Mouse (Mus musculus): ENCODE results near the gene Lmntd2.
"Not testable (repeated sequence)": the region's sequence is repeated elsewhere in the genome, so short reads cannot be mapped to it uniquely, and the experiment has no call there.

The Lmntd2 gene
- long read RNA-seq, experiment 1, result 0 reads
- long read RNA-seq, experiment 2, result 0 reads

DNA sequence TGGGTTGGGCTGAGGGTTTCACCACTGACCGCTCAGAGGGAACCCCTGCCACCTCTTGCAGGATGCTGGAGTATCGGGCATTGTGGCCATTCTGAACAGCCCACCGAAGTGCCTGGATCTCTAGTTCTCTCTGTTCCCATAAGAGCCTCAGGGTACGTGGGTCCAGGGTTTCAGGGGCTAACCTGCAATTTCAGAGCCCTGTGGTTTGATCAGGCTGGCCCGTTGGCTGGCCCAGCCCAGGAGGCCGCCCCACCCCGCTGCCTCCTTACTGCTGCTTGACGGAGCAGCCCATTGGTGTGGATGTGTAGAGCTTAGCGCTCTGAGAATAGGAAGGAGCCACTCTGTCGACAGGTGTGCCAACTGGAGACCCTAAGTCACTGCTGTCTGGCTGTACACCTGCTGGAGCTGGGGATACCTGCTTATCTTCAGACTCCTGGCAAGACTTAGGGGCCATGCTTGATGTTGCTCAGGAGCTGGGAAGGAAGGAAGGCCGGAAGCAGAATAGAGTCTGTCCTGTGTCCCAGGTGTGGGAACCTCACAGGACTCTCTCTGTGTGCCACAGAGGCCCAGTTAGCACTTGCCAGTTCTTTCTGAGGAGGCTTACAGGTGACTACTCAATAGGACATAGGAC, at the start of gene Lmntd2:
Lmntd2 (minus strand) TSS at position 476 of the 631 bp plus-strand sequence.
- intact Hi-C loops (cut with DNase I), result no loop called here

GRCm38 (mm10) chr7:141263640-141264039, 49.8 kb upstream of the Lmntd2 start:
- intact Hi-C loops (cut with DNase I), result loop anchor here (10.0 kb wide), 1 partner anchor 101 kb away; no protein-coding TSS in a partner anchor

DNA sequence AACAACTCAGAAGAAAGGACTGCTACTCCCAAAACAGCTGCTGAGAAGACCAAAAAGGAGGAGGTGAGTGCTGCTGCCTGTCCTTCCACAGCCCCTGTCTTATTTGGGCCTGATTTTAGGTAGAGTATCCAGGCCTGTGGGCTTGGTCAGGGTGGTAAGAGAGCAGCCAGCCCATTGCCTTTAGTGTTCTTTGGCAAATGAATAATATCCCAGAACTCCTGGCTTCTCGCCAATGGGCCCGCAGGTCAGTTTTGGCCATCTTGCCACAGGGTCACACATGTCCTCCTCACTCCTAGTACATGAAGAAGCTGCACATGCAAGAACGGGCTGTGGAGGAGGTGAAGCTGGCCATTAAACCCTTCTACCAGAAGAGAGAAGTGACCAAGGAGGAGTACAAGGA, 47.6 kb upstream of the Lmntd2 start:
- intact Hi-C loops (cut with DNase I), result loop anchor here (10.0 kb wide), 1 partner anchor 103 kb away; no protein-coding TSS in a partner anchor

- intact Hi-C loops (cut with DNase I), result no loop called here
Measured at GRCm38 (mm10) chr7:141256159-141256558, 42.3 kb upstream of the Lmntd2 start.

- intact Hi-C loops (cut with DNase I), result not testable (repeated sequence)
Measured at GRCm38 (mm10) chr7:141250486-141250885, 36.6 kb upstream of the Lmntd2 start.

DNA sequence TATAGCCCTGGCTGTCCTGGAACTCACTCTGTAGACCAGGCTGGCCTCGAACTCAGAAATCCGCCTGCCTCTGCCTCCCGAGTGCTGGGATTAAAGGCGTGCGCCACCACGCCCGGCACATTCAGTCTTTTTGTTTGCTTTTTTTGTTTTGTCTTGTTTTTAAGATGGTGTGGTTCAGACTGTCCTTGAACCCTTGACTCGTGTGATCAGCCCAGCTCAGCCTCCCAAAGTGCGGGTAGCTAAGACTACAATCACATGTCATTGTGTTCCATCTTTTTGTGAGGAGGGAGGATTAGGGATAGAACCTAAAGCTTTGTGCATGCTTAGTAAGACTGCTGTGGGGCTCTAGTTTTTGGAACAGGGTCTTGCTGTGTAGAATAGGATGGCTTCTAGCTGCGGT, 17.7 kb upstream of the Lmntd2 start:
- intact Hi-C loops (cut with DNase I), result no loop called here

DNA sequence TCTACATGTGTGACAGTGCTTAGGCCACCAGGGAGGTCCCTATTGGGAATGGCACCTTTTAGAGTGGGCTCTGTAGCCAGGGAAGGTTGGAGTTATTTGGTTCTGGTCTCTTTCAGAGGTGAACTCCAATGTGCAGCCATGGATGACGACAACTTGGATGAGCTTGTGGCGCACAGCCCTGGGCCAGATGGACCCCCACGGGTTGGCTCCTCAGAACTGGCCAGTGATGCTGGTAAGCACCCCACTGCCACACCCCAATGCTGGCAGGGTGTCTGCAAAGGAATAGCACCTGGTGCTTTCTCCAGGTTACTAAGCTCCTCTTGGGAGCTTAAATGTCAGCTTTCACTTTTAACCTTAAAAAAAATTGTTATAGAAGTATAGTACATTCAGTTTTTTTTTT, 17.2 kb upstream of the Lmntd2 start:
- intact Hi-C loops (cut with DNase I), result no loop called here

- intact Hi-C loops (cut with DNase I), result no loop called here
Measured at GRCm38 (mm10) chr7:141230570-141230969, 16.7 kb upstream of the Lmntd2 start.

- intact Hi-C loops (cut with DNase I), result loop anchor here (5.0 kb wide), 1 partner anchor 133 kb away; no protein-coding TSS in a partner anchor
Measured at GRCm38 (mm10) chr7:141229702-141230101, 15.8 kb upstream of the Lmntd2 start.

- intact Hi-C loops (cut with DNase I), result loop anchor here (5.0 kb wide), 1 partner anchor 134 kb away; no protein-coding TSS in a partner anchor
Measured at GRCm38 (mm10) chr7:141228279-141229067, 14.6 kb upstream of the Lmntd2 start, which contains the start of gene Phrf1. Phrf1 (plus strand) TSS chr7:141228784.

GRCm38 (mm10) chr7:141227796-141228195, 13.9 kb upstream of the Lmntd2 start:
- intact Hi-C loops (cut with DNase I), result loop anchor here (5.0 kb wide), 1 partner anchor 135 kb away; no protein-coding TSS in a partner anchor

DNA sequence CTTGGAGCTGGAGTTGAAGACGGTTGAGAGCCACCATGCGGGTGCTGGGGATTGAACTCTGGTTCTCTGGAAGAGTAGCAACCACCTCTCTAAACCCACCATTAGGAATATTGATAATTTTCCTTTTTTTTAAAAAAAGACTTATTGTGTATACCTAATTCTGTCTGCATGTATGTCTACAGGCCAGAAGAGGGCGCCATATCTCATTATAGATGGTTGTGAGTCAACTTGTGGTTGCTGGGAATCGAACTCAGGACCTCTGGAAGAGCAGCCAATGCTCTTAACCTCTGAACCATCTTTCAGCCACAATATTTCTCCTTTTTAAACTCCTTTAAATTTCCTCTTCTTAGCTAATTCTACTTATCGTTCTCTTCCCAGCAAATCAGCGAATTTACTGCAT, 12.7 kb upstream of the Lmntd2 start:
- intact Hi-C loops (cut with DNase I), result loop anchor here (5.0 kb wide), 1 partner anchor 136 kb away; no protein-coding TSS in a partner anchor

DNA sequence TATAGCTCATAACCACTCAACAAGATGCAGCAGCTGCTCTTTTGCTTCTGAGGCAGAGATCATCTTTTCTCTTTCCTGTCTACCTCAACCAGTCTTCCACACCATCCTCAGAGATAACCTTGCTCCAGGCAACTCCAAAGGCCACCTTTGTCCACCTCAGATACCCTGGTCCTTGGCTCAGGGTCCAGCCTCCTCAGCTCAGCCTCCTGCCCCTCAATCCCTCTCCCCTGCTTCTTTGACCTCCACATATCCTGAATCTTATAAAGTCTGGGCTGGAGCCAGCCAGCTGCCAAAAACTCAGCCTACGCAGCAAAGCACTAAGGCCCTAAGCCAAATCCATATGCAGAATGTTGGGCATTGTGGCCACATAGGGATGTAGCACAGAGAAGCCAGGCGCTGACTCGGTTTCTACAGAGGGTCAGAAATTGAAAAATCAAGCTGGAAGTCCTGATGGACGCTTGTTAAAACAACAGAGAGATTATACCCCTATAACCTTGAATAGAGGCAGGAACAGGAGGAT, 8.9 kb upstream of the Lmntd2 start:
- intact Hi-C loops (cut with DNase I), result no loop called here

- intact Hi-C loops (cut with DNase I), result no loop called here
Measured at GRCm38 (mm10) chr7:141222126-141222467, 8.2 kb upstream of the Lmntd2 start.

GRCm38 (mm10) chr7:141221249-141222125, 7.6 kb upstream of the Lmntd2 start:
- intact Hi-C loops (cut with DNase I), result no loop called here

- intact Hi-C loops (cut with DNase I), result no loop called here
Measured at GRCm38 (mm10) chr7:141220377-141220776, 6.5 kb upstream of the Lmntd2 start.

DNA sequence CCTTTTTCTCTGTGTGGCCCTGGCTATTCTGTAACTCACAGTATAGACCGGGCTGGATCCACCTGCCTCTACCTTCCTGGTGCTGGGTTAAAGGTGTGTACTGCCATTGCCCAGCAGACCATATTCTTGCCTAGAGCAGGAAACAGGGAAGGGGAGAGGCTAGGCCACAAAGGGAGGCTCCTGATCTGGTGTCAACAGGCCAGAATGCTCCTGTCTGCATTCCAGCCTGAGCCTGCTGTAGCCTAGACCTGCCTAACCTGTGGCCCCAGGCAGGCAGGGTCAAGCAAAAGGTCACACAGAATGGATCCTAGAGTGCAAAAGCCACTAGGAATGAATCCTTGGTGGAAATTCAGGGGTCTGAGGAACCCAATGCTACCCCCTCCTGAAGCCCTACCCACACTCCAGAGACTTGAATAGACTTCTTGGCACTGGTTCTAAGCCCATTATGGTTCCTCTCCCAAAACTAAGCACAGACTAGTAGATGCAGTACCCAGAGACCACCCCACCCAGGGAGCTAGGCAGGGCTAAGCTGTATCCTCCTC, 5.7 kb upstream of the Lmntd2 start:
- intact Hi-C loops (cut with DNase I), result no loop called here

DNA sequence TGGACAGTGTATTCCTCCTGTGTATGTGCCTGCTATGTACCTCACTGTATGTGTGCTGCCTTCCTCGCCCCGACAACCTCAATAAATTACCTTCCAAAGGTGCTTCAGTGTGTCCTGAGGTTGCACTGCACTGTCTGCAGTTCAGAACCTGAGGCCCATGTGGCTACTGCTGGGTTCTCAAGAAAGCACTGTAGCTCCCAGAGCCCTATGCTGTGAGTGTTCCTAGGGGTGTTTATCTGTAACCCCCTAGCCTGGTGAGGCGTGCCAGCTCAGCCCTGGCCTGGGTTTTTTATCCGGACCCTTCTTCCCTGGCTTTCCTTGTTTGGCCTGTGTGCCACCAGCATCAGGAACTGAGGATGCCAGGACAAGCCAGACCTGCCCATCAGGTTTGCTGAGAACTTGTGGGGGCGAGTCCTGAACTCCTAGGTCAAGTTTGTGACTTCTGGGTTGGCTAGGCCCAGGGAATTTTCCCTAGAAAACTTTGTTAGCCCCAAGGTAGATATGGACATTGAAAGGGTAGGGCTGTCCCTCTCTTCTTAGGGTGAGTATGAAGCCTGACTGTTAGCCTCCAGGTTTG, 4.8 kb upstream of the Lmntd2 start:
- intact Hi-C loops (cut with DNase I), result no loop called here

DNA sequence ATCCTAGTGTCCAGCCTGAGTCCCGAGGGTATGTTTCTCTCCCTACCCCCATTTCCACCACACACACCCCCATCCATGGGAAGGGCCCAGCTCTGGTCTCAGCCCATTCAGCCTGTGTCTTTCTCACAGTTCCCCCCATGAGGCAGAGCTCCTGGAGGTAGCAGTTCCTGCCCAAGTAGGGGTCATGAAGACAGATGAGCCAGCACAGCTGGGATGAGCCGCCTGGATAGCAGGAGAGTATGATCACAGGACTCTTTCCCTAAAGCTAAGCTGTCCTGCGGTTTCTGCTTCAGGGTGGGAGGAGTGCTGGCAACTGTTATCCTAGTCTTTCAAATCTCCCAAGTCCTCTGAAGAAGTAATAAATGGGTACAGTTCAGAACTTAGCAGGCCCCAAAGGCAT, 4.3 kb upstream of the Lmntd2 start:
- intact Hi-C loops (cut with DNase I), result no loop called here

GRCm38 (mm10) chr7:141217343-141218013, 3.6 kb upstream of the Lmntd2 start:
- intact Hi-C loops (cut with DNase I), result no loop called here
